Mouse (Mus musculus) stomach, postnatal 0 days (tissue): ENCODE measurements around the gene Son. TPM values are rescaled to one million over a fixed set of nuclear protein-coding genes. Genes with fewer than 3 reads are reported as not detected.
"Not testable (repeated sequence)": the region's sequence is repeated elsewhere in the genome, so short reads cannot be mapped to it uniquely, and the experiment has no call there.

Experiments used
- ATAC-seq: fragments of 200-750 bp; cut with Nextera tagmentation; 2 replicates; pipeline ENCODE4 v1.8.0; 2017; ENCODE audit not compliant: low FRiP score, low TSS enrichment
- DNase-seq: peaks from one replicate; pipeline ENCODE4 v3.0.0-alpha.2; 2016; ENCODE audit warnings: low spot score
- H3K27ac ChIP-seq: fragments of 300-500 bp; sonication (generic); replicated peaks from 2 replicates; pipeline ENCODE4 v1.5.1; 2014; ENCODE audit warnings: mild to moderate bottlenecking, control low read depth
- H3K27me3 ChIP-seq: fragments of 300-500 bp; sonication (generic); 2 replicates; pipeline ENCODE4 v1.6.1; 2014; ENCODE audit warnings: low read length; ENCODE audit not compliant: control insufficient read depth, insufficient read depth
- H3K36me3 ChIP-seq: fragments of 300-500 bp; sonication (generic); 2 replicates; pipeline ENCODE4 v1.6.1; 2014; ENCODE audit warnings: low read length, mixed read lengths; ENCODE audit not compliant: control insufficient read depth, insufficient read depth
- H3K4me1 ChIP-seq: fragments of 300-500 bp; sonication (generic); replicated peaks from 2 replicates; pipeline ENCODE4 v1.6.1; 2014; ENCODE audit warnings: antibody characterized with exemption; ENCODE audit not compliant: control insufficient read depth, insufficient read depth
- H3K4me2 ChIP-seq: fragments of 300-500 bp; sonication (generic); replicated peaks from 2 replicates; pipeline ENCODE4 v1.6.1; 2014; ENCODE audit warnings: low read depth, mild to moderate bottlenecking, control low read depth, moderate library complexity
- H3K4me3 ChIP-seq: fragments of 300-500 bp; sonication (generic); 2 replicates; pipeline ENCODE4 v1.5.1; 2014; ENCODE audit warnings: low read depth, low read length, control low read depth
- H3K9ac ChIP-seq: fragments of 300-500 bp; sonication (generic); 2 replicates; pipeline ENCODE4 v1.6.1; 2014; ENCODE audit warnings: mild to moderate bottlenecking, low read length, control low read depth, mixed read lengths
- H3K9me3 ChIP-seq: fragments of 300-500 bp; sonication (generic); 2 replicates; pipeline ENCODE4 v1.6.1; 2016; ENCODE audit warnings: low read length; ENCODE audit not compliant: control insufficient read depth
- CTCF ChIP-seq: IDR thresholded peaks from 2 replicates; pipeline ENCODE4 v1.5.1; 2016; ENCODE audit warnings: antibody characterized with exemption, low read depth, mild to moderate bottlenecking, moderate library complexity
- EP300 ChIP-seq: optimal IDR thresholded peaks from 2 replicates; pipeline ENCODE3; 2016; ENCODE audit warnings: antibody characterized with exemption
- WGBS: fragments of 180-500 bp; shearing (Covaris S2); extraction: QIAGEN DNeasy Blood & Tissue Kit; methylation state at CpG from one replicate; pipeline ENCODE4 v1.1.7; 2014; 5-methylcytosine and 5-hydroxymethylcytosine counted together
- polyA plus RNA-seq: library from polyadenylated mRNA; unstranded; fragments of >200 nt; fragmentation: Nextera tagmentation; extraction: Ambion mirVana; gene quantifications from 2 replicates; pipeline ENCODE4 v1.2.1, GENCODE M21; 2015

Gene Son
- polyA plus RNA-seq, 1 experiment from 2014 or later, result 62.3 TPM

DNA sequence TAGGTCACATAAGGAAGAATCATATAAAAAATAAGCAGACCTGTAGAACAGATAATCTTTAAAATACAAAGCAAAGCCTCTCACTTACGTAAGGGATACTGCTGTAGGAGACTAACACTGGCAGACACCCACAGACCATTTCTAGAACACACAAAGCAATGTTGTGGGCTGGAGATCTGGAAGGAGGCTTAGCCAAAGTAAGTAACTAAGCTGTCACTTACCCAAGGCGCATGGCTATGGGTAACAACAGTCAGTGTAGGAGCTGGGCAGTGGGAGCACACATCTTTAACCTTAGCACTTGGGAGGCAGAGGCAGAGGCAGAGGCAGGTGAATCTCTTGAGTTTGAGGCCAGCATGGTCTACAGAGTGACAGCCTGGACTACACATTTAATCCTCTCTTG, 7.7 kb upstream of the Son start:
- H3K27ac ChIP-seq, result no peak overlapping the region
- TF ChIP-seq EP300, result no peak
- no peak overlapping the region for H3K9ac ChIP-seq
- peaks cover 22% of the 10 kb centered on the region; the same call in 1 of the 2 replicates for H3K36me3 ChIP-seq
- ATAC-seq, result no peak
- 96% methylated on average over 2 of the region's 2 CpGs for WGBS
- no peak for DNase-seq
- no peaks in the 10 kb centered on the region for H3K27me3 ChIP-seq
- H3K4me2 ChIP-seq, result no peak overlapping the region
- H3K4me3 ChIP-seq, result no peak overlapping the region
- H3K9me3 ChIP-seq, result no peaks in the 10 kb centered on the region
- no peaks in the 10 kb centered on the region for H3K4me1 ChIP-seq

DNA sequence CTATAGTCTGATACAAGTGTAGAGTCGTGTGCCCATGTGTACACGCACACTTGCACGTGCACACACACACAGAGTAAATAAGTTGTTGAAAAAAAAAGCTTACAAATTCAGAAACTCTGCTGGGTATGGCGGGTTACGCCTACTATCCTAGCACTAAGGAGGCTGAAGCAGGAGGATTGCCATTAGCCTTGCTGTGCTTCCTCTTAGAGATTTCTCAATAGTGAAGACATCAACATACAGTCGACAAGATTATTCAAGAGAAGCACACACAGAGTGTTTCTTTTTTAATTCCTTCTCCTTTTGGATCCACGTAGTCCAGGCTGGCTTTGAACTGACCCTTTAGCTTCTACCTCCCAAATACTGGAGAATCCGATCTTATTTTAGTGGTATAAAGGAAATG, 7.1 kb upstream of the Son start:
- no peak overlapping the region for H3K27ac ChIP-seq
- H3K4me2 ChIP-seq, result no peak overlapping the region
- WGBS, result 93% methylated on average over 8 of the region's 8 CpGs
- H3K36me3 ChIP-seq, result peaks cover 20% of the 10 kb centered on the region; the same call in 1 of the 2 replicates
- DNase-seq, result no peak
- TF ChIP-seq CTCF (no peak), EP300 (no peak)
- H3K4me3 ChIP-seq, result no peak overlapping the region
- H3K9me3 ChIP-seq, result no peaks in the 10 kb centered on the region
- H3K9ac ChIP-seq, result no peak overlapping the region
- no peaks in the 10 kb centered on the region for H3K4me1 ChIP-seq
- H3K27me3 ChIP-seq, result no peaks in the 10 kb centered on the region
- ATAC-seq, result no peak

- Histone ChIP-seq H3K4me1 (no peaks in the 10 kb centered on the region), H3K27ac (no peak overlapping the region), H3K36me3 (0 out of 2 replicates have a peak, but pooled peaks cover 3% of the 10 kb centered on the region), H3K4me3 (no peak overlapping the region), H3K9ac (no peak overlapping the region), H3K4me2 (no peak overlapping the region), H3K27me3 (no peaks in the 10 kb centered on the region), H3K9me3 (no peaks in the 10 kb centered on the region)
- 81% methylated on average over 2 of the region's 2 CpGs for WGBS
- TF ChIP-seq CTCF (no peak), EP300 (no peak)
- ATAC-seq (no peak), DNase-seq (no peak)
These were observed 2.4 kb upstream of the Son start for GRCm38 (mm10) chr16:91644901-91645300.

DNA sequence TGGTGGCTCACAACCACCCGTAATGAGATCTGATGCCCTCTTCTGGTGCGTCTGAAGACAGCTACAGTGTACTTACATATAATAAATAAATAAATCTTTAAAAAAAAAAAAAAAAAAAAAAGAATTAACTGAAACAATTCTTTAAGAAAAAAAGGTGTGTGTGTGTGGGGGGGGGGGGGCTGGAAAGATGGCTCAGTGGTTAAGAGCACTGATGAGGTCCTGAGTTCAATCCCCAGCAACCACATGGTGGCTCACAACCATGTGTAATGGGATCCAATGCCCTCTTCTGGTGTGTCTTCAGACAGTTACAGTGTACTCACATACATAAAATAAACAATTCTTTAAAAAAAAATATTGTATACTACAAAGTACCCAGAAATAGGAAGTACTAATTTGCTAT, 1.9 kb upstream of the Son start:
- not testable (repeated sequence) for H3K36me3 ChIP-seq, H3K9me3 ChIP-seq, H3K4me2 ChIP-seq, H3K27me3 ChIP-seq, DNase-seq, ATAC-seq, H3K4me1 ChIP-seq, H3K9ac ChIP-seq, H3K27ac ChIP-seq, H3K4me3 ChIP-seq
- 0 out of 2 replicates have a peak, but pooled peaks have one; percentile 7 for TF ChIP-seq CTCF
- WGBS, result no CpG with 5 or more reads among the region's 2 CpGs

DNA sequence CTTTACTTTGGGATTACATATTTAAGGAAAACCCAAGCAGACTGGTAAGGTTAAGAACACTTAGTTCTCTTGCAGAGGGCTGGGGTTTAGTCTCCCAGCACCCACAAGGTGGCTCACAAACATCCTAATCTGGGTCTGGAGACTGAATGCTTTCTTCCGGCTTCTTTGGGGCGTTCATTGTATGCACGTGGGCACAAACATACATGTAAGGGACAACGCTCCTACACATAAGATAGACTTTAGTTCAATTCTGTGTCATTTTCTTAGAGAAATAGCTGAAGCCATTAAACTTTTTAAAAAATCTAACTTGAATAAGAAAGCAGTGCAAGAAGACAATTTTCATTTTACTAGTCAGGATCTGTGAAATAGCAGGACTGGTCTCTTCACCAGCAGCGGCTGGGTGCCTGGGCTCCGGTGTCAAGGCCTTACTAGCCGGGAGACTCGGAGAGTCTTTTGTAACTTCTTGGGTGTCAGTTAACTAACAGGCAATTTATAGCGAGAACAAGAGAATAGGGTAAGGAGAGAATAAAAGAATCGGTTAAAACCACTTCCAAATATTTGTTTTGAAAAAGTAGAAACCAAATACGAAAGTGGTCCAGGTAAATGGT, 1.2 kb upstream of the Son start:
- peak overlapping the region; percentile 100 for H3K27ac ChIP-seq
- DNase-seq (peak; percentile 45), ATAC-seq (no peak)
- H3K4me2 ChIP-seq, result peak overlapping the region; percentile 93
- no peaks in the 10 kb centered on the region for H3K4me1 ChIP-seq
- peak overlapping the region; percentile 78 for H3K4me3 ChIP-seq
- H3K9me3 ChIP-seq, result no peaks in the 10 kb centered on the region
- peak overlapping the region; percentile 93 for H3K9ac ChIP-seq
- TF ChIP-seq EP300 (no peak), CTCF (peak; percentile 47)
- 2% methylated on average over 11 of the region's 11 CpGs for WGBS
- H3K36me3 ChIP-seq, result 0 out of 2 replicates have a peak, but pooled peaks cover 3% of the 10 kb centered on the region
- no peaks in the 10 kb centered on the region for H3K27me3 ChIP-seq

GRCm38 (mm10) chr16:91646681-91647419, 456 bp upstream of the Son start, which contains the start of gene Gart:
Gene Gart (minus strand): TSS chr16:91646952.
- peak within 1 kb of the TSS; percentile 100 for H3K27ac ChIP-seq
- peak within 1 kb of the TSS; percentile 78 for H3K4me3 ChIP-seq
- H3K27me3 ChIP-seq, result no peaks in the 10 kb centered on the region
- TF ChIP-seq CTCF (no peak), EP300 (no peak)
- no peaks in the 10 kb centered on the region for H3K9me3 ChIP-seq
- H3K9ac ChIP-seq, result peak within 1 kb of the TSS; percentile 93
- no peaks in the 10 kb centered on the region for H3K36me3 ChIP-seq
- under 1% methylated on average over 59 of the region's 59 CpGs for WGBS
- no peaks in the 10 kb centered on the region for H3K4me1 ChIP-seq
- peak; percentile 94 for ATAC-seq
- peak; percentile 96 for DNase-seq
- H3K4me2 ChIP-seq, result peak within 1 kb of the TSS; percentile 93
